Mouse (Mus musculus): ENCODE results near the gene Syt13. TPM values are rescaled to one million over a fixed set of nuclear protein-coding genes. Genes with fewer than 3 reads are reported as not detected.

Gene Syt13
- total and polyA plus RNA-seq, 3 experiments = not detected

- H3K9ac ChIP-seq (ENCODE audit: control insufficient read depth, low read depth, low read length, poor library complexity, severe bottlenecking) = no peak overlapping the region
- no peaks in the 10 kb centered on the region for H3K27me3 ChIP-seq (ENCODE audit: control insufficient read depth in 1 of 2, insufficient read depth in 2 of 2, low read length in 2 of 2)
- no peaks in the 10 kb centered on the region for H3K9me3 ChIP-seq (replicated peaks; ENCODE audit: insufficient read depth, low read length)
- DNase-seq (ENCODE audit: low read depth, low spot score) = peak; percentile 69
- no peak overlapping the region for H3K4me3 ChIP-seq (ENCODE audit: control insufficient read depth in 1 of 2, insufficient read depth in 1 of 2, low read depth in 2 of 2, low read length in 2 of 2)
- no peak overlapping the region for H3K27ac ChIP-seq (ENCODE audit: control insufficient read depth, low read depth, low read length)
- peaks cover 0 to 3% of the 10 kb centered on the region in 2 experiments; a peak in 1 of 4 replicates for H3K4me1 ChIP-seq (ENCODE audit: control insufficient read depth in 1 of 2, insufficient read depth in 2 of 2, low read length in 2 of 2)
- TF ChIP-seq TCF12 (IDR thresholded peaks at IDR 0.05; ENCODE audit: low read depth, low read length) (peak; percentile 71), POLR2AphosphoS2 (IDR thresholded peaks at IDR 0.05; ENCODE audit: low read length) (no peak), TAL1 (IDR thresholded peaks at IDR 0.05; ENCODE audit: low read length) (peak; percentile 78), POLR2A (IDR thresholded peaks at IDR 0.05; ENCODE audit: control insufficient read depth in 1 of 2, insufficient read depth in 1 of 2, low read depth in 1 of 2, low read length in 2 of 2, poor library complexity in 1 of 2) (no peak), EP300 (IDR thresholded peaks at IDR 0.05; ENCODE audit: low read depth in 1 of 2, low read length in 2 of 2) (peak; percentile 74), ETS1 (IDR thresholded peaks at IDR 0.05; ENCODE audit: low read depth, low read length) (peak; percentile 76; the same call in 1 of the 2 replicates), GATA1 (IDR thresholded peaks at IDR 0.05; ENCODE audit: low read depth, low read length) (peak; percentile 71), USF1 (IDR thresholded peaks at IDR 0.05; ENCODE audit: low read depth, low read length) (no peak), MEF2A (IDR thresholded peaks at IDR 0.05; ENCODE audit: extremely low read depth, insufficient replicate concordance, low read depth, low read length, poor library complexity, severe bottlenecking) (peak; percentile 62; the same call in 1 of the 2 replicates)
- no peaks in the 10 kb centered on the region for H3K79me2 ChIP-seq (ENCODE audit: control insufficient read depth, insufficient read depth, low read length, poor library complexity)
- H3K36me3 ChIP-seq (ENCODE audit: control insufficient read depth in 1 of 2, insufficient read depth in 2 of 2, low read length in 2 of 2) = peaks cover 0 to 4% of the 10 kb centered on the region in 2 experiments; a peak in 1 of 4 replicates
Observed at GRCm38 (mm10) chr2:92964345-92964744, 49.4 kb downstream of the Syt13 start.

- Histone ChIP-seq H3K9me3 (replicated peaks; ENCODE audit: insufficient read depth, low read length) (no peaks in the 10 kb centered on the region), H3K27ac (ENCODE audit: control insufficient read depth, low read depth, low read length) (no peak overlapping the region), H3K36me3 (ENCODE audit: control insufficient read depth in 1 of 2, insufficient read depth in 2 of 2, low read length in 2 of 2) (peaks cover 0 to 9% of the 10 kb centered on the region in 2 experiments; a peak in 2 of 4 replicates), H3K79me2 (ENCODE audit: control insufficient read depth, insufficient read depth, low read length, poor library complexity) (no peaks in the 10 kb centered on the region), H3K9ac (ENCODE audit: control insufficient read depth, low read depth, low read length, poor library complexity, severe bottlenecking) (no peak overlapping the region), H3K4me1 (ENCODE audit: control insufficient read depth in 1 of 2, insufficient read depth in 2 of 2, low read length in 2 of 2) (peaks cover 5 to 9% of the 10 kb centered on the region in 2 experiments), H3K27me3 (ENCODE audit: control insufficient read depth in 1 of 2, insufficient read depth in 2 of 2, low read length in 2 of 2) (no peaks in the 10 kb centered on the region), H3K4me3 (ENCODE audit: control insufficient read depth in 1 of 2, insufficient read depth in 1 of 2, low read depth in 2 of 2, low read length in 2 of 2) (no peak overlapping the region)
- DNase-seq (ENCODE audit: low read depth, low spot score) = no peak
- TF ChIP-seq MEF2A (IDR thresholded peaks at IDR 0.05; ENCODE audit: extremely low read depth, insufficient replicate concordance, low read depth, low read length, poor library complexity, severe bottlenecking) (no peak), ZMIZ1 (IDR thresholded peaks at IDR 0.05; ENCODE audit: low read depth, low read length) (no peak), CTCF (IDR thresholded peaks at IDR 0.05 in 2 of 3, conservative IDR thresholded peaks at IDR 0.05 in 1 of 3; ENCODE audit: control insufficient read depth in 1 of 3, insufficient read depth in 1 of 3, low read depth in 2 of 3, low read length in 3 of 3, poor library complexity in 1 of 3, severe bottlenecking in 1 of 3) (peak in 1 of 3 experiments; percentile 9; a peak in 1 of 6 replicates), TCF12 (IDR thresholded peaks at IDR 0.05; ENCODE audit: low read depth, low read length) (no peak), HCFC1 (IDR thresholded peaks at IDR 0.05; ENCODE audit: low read depth, low read length) (no peak), TBP (IDR thresholded peaks at IDR 0.05; ENCODE audit: low read depth, low read length) (no peak), MYC (IDR thresholded peaks at IDR 0.05; ENCODE audit: low read depth, low read length) (no peak), JUND (IDR thresholded peaks at IDR 0.05; ENCODE audit: low read depth, low read length) (no peak)
Observed at GRCm38 (mm10) chr2:92966257-92966656, 51.4 kb downstream of the Syt13 start.
